Comparison of ENCODE assay signal across 8 mouse cellular contexts in genomic region chr13:55321434-55322129, GRCm38 (mm10). TPM values are rescaled to one million over a fixed set of nuclear protein-coding genes. Genes with fewer than 3 reads are reported as not detected.
A peak's percentile ranks its signal among the peaks of the same experiment; 100 is the strongest.
DNase-seq lines count a peak whose midpoint lies in the region; ATAC-seq and TF ChIP-seq lines count a peak whose summit lies in the region.

Rab24 (minus strand) TSS chr13:55321946.

- H3K9ac ChIP-seq in lung, postnatal 0 days (replicated peaks; ENCODE audit: low read depth): peak within 1 kb of the TSS; percentile 90

- peak; percentile 96 for ATAC-seq in lung, postnatal 0 days

- TF ChIP-seq EP300 in lung, postnatal 0 days (IDR thresholded peaks at IDR 0.05): no peak

- DNase-seq in MEL-GATA-1-ER (ENCODE audit: extremely low read depth, low read depth): peak; percentile 79
- peak; percentile 83 for DNase-seq in cerebellum, adult 8-10 months
- peak; percentile 84 for DNase-seq in forelimb bud, embryonic 11.5 days (ENCODE audit: low read depth, low spot score)
- DNase-seq in heart, postnatal 4 days: peak; percentile 91
- DNase-seq in layer of hippocampus, adult 9-11 months: peak; percentile 92
- peak; percentile 94 for DNase-seq in lung, postnatal 0 days (ENCODE audit: low spot score)
- DNase-seq in ovary, postnatal 10 days (ENCODE audit: low spot score): peak; percentile 69
- DNase-seq in thymus, postnatal 0 days (ENCODE audit: low spot score): peak; percentile 94

- peak within 1 kb of the TSS; percentile 86 for H3K4me2 ChIP-seq in lung, postnatal 0 days (replicated peaks; ENCODE audit: low read depth, low read length)

- peak within 1 kb of the TSS; percentile 77 for H3K27ac ChIP-seq in lung, postnatal 0 days (ENCODE audit: low read length)

- H3K4me3 ChIP-seq in lung, postnatal 0 days (ENCODE audit: low read depth, low read length): peak within 1 kb of the TSS; percentile 85

- no peak for TF ChIP-seq CTCF in lung, postnatal 0 days (IDR thresholded peaks at IDR 0.05)

- no peaks in the 10 kb centered on the region for H3K27me3 ChIP-seq in lung, postnatal 0 days (replicated peaks; ENCODE audit: insufficient read depth, low read length)

- H3K4me1 ChIP-seq in lung, postnatal 0 days (ENCODE audit: insufficient read depth, low read depth, low read length): peaks cover 10% of the 10 kb centered on the region; the same call in 1 of the 2 replicates

- H3K36me3 ChIP-seq in lung, postnatal 0 days (ENCODE audit: insufficient read depth, low read length): 0 out of 2 replicates have a peak, but pooled peaks cover 15% of the 10 kb centered on the region

- under 1% methylated on average over 71 of the region's 73 CpGs for WGBS in lung, postnatal 0 days

- H3K9me3 ChIP-seq in lung, postnatal 0 days (ENCODE audit: low read length): no peaks in the 10 kb centered on the region

RNA-seq across cellular contexts. Expression of gene Rab24, which starts in this region (rescaled TPM):
- total RNA-seq in heart, postnatal 4 days (2021): 10 to 100 TPM; 39.5 to 39.9 TPM
- 60.4 and 69.9 TPM in 2 replicates for polyA plus RNA-seq in lung, postnatal 0 days (2015; fragmentation: Nextera tagmentation; extraction: Ambion mirVana)
- polyA plus RNA-seq in thymus, postnatal 0 days (2015; fragmentation: Nextera tagmentation; extraction: Ambion mirVana): 99.1 and 105 TPM in 2 replicates

Comparison
In these comparisons a context has a peak if more than half of its experiments do, and no peak if none do; other contexts are left out.
1. Peak in every context shown above with its lines: DNase-seq, ATAC-seq, H3K4me3 ChIP-seq and H3K27ac ChIP-seq.